Mouse (Mus musculus) myocyte (in vitro differentiated cells): Measurements from ENCODE around the gene Mlx. TPM values are rescaled to one million over a fixed set of nuclear protein-coding genes. Genes with fewer than 3 reads are reported as not detected.

ENCODE experiments used
- H3K27me3 ChIP-seq: one replicate; pipeline ENCODE4 v1.6.1; 2011; ENCODE audit not compliant: control insufficient read depth, insufficient read depth, insufficient read length
- H3K36me3 ChIP-seq: one replicate; pipeline ENCODE4 v1.6.1; 2011; ENCODE audit not compliant: control insufficient read depth, insufficient read depth
- H3K4me2 ChIP-seq: one replicate; pipeline ENCODE4 v1.6.1; 2011; ENCODE audit warnings: low read depth, control low read depth
- H3K4me3 ChIP-seq: one replicate; pipeline ENCODE4 v1.5.1; 2011; ENCODE audit warnings: mild to moderate bottlenecking, control low read depth, moderate library complexity
- H3K79me2 ChIP-seq: one replicate; pipeline ENCODE4 v1.6.1; 2011; ENCODE audit not compliant: control insufficient read depth, insufficient read depth
- H3ac ChIP-seq: one replicate; pipeline ENCODE4 v1.6.1; 2011; ENCODE audit not compliant: control insufficient read depth, insufficient read length
- CEBPB ChIP-seq: IDR thresholded peaks from 2 replicates; pipeline ENCODE4 v1.6.1; 2011; ENCODE audit warnings: mild to moderate bottlenecking, moderate library complexity; ENCODE audit not compliant: poor library complexity, insufficient read depth, severe bottlenecking
- E2F4 ChIP-seq: IDR thresholded peaks from one replicate; pipeline ENCODE4 v1.6.1; 2011; ENCODE audit warnings: mild to moderate bottlenecking, control low read depth, moderate library complexity; ENCODE audit not compliant: insufficient read depth
- MAX ChIP-seq: IDR thresholded peaks from one replicate; pipeline ENCODE4 v1.6.1; 2011; ENCODE audit warnings: low read depth, mild to moderate bottlenecking, control low read depth
- MYOD1 ChIP-seq, 3 experiments: IDR thresholded peaks; one replicate each; pipeline ENCODE4 v1.6.1; 2011; ENCODE audit warnings: control low read depth in 2 of 3, low read depth in 2 of 3, mild to moderate bottlenecking in 2 of 3, moderate library complexity in 1 of 3; ENCODE audit not compliant: insufficient read length in 2 of 3, control insufficient read depth in 1 of 3
- MYOG ChIP-seq, 3 experiments: IDR thresholded peaks; one replicate each; pipeline ENCODE4 v1.6.1; 2011; ENCODE audit warnings: control low read depth in 2 of 3, low read depth in 2 of 3, mild to moderate bottlenecking in 2 of 3; ENCODE audit not compliant: insufficient read length in 2 of 3, control insufficient read depth in 1 of 3, insufficient read depth in 1 of 3
- POLR2A ChIP-seq: IDR thresholded peaks from one replicate; pipeline ENCODE4 v1.6.1; 2011; ENCODE audit warnings: low read depth, mild to moderate bottlenecking, control low read depth, moderate library complexity; ENCODE audit not compliant: insufficient read length
- POLR2AphosphoS2 ChIP-seq: IDR thresholded peaks from one replicate; pipeline ENCODE4 v1.6.1; 2011; ENCODE audit warnings: low read depth, control low read depth; ENCODE audit not compliant: insufficient read length
- REST ChIP-seq: IDR thresholded peaks from one replicate; pipeline ENCODE4 v1.6.1; 2011; ENCODE audit warnings: mild to moderate bottlenecking, control low read depth, moderate library complexity; ENCODE audit not compliant: insufficient read depth, insufficient read length
- SRF ChIP-seq: IDR thresholded peaks from one replicate; pipeline ENCODE4 v1.6.1; 2011; ENCODE audit warnings: low read depth; ENCODE audit not compliant: control insufficient read depth, insufficient read length
- TCF12 ChIP-seq: IDR thresholded peaks from one replicate; pipeline ENCODE4 v1.6.1; 2011; ENCODE audit warnings: mild to moderate bottlenecking, control low read depth; ENCODE audit not compliant: poor library complexity, insufficient read depth, severe bottlenecking
- TCF3 ChIP-seq: IDR thresholded peaks from one replicate; pipeline ENCODE4 v1.6.1; 2011; ENCODE audit warnings: low read depth, control low read depth; ENCODE audit not compliant: insufficient read length
- USF1 ChIP-seq: IDR thresholded peaks from one replicate; pipeline ENCODE4 v1.6.1; 2011; ENCODE audit warnings: low read depth, mild to moderate bottlenecking, control low read depth, moderate library complexity
- polyA plus RNA-seq: library from polyadenylated mRNA; unstranded; fragments of >200 nt; fragmentation: generic; extraction: Trizol; gene quantifications from one replicate; pipeline ENCODE4 v1.2.1, GENCODE M21; 2012; ENCODE audit warnings: missing spikeins

Gene Mlx
- polyA plus RNA-seq, 1 experiment = 29.3 TPM

DNA sequence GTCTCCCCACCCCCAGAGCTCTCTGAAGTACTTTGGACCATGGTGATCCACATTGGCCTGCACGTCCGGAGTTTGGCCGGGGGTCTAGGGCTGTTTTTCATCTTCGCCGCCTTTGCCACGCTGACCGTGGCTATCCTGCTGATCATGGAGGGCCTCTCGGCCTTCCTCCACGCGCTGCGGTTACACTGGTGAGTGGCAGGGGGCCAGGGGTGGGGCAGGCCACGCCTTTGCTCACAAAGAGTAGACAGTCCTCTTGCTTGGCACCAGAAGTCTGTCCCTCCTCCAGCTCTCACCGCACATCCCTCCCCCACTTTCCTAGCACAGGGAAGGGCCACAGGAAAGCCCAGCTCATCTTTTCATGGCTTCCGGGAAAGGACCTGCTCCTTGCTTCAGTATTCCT lies 31.7 kb upstream of the Mlx start:
- Histone ChIP-seq H3K27me3 (no peaks in the 10 kb centered on the region), H3K4me2 (no peak overlapping the region), H3K4me3 (no peak overlapping the region), H3K36me3 (peaks cover 8% of the 10 kb centered on the region), H3K79me2 (no peaks in the 10 kb centered on the region), H3ac (no peak overlapping the region)
- no peak for TF ChIP-seq USF1
- TF ChIP-seq TCF3 = no peak
- no peak for TF ChIP-seq MAX
- no peak for TF ChIP-seq E2F4
- TF ChIP-seq POLR2A = no peak
- TF ChIP-seq POLR2AphosphoS2 = no peak
- TF ChIP-seq CEBPB = no peak
- no peak for TF ChIP-seq SRF
- TF ChIP-seq MYOD1 (IDR thresholded peaks at IDR 0.05; ENCODE audit: control insufficient read depth in 1 of 3, insufficient read length in 2 of 3, low read depth in 2 of 3) = no peak
- TF ChIP-seq MYOG (IDR thresholded peaks at IDR 0.05; ENCODE audit: control insufficient read depth in 1 of 3, insufficient read depth in 1 of 3, insufficient read length in 2 of 3, low read depth in 2 of 3) = no peak
- TF ChIP-seq TCF12 = no peak
- TF ChIP-seq REST = no peak

DNA sequence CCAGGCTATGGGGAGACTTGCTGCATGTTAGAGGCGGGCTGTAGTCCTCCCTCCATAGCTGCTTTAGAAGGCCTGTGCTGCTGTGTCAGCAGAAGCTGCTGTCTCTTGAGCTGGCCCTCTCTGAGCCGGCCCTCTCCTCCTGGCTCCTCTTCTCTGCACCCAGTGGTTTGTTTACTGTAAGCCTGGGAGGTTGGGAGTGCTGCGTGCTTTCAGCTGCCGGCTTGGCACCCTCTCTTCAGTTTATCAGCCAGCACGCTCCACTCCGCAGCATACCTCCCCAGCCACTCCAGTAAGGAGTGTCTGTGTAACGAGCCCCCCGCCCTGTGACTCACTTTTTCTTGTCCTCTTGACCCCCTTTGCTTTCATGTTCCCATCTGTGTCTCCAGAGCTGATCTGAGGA lies 30.2 kb upstream of the Mlx start:
- no peak overlapping the region for H3ac ChIP-seq
- peak in 1 of 3 experiments; percentile 40 for TF ChIP-seq MYOD1 (IDR thresholded peaks at IDR 0.05; ENCODE audit: control insufficient read depth in 1 of 3, insufficient read length in 2 of 3, low read depth in 2 of 3)
- TF ChIP-seq MYOG (IDR thresholded peaks at IDR 0.05; ENCODE audit: control insufficient read depth in 1 of 3, insufficient read depth in 1 of 3, insufficient read length in 2 of 3, low read depth in 2 of 3) = peak in 1 of 3 experiments; percentile 46
- TF ChIP-seq TCF3 = no peak
- no peak for TF ChIP-seq E2F4
- no peak for TF ChIP-seq POLR2AphosphoS2
- no peak for TF ChIP-seq MAX
- no peak for TF ChIP-seq POLR2A
- TF ChIP-seq USF1 = no peak
- TF ChIP-seq REST = no peak
- TF ChIP-seq CEBPB = no peak
- no peak for TF ChIP-seq SRF
- TF ChIP-seq TCF12 = no peak
- peaks cover 8% of the 10 kb centered on the region for H3K36me3 ChIP-seq
- H3K4me2 ChIP-seq = no peak overlapping the region
- H3K4me3 ChIP-seq = no peak overlapping the region
- H3K27me3 ChIP-seq = no peaks in the 10 kb centered on the region
- no peaks in the 10 kb centered on the region for H3K79me2 ChIP-seq

DNA sequence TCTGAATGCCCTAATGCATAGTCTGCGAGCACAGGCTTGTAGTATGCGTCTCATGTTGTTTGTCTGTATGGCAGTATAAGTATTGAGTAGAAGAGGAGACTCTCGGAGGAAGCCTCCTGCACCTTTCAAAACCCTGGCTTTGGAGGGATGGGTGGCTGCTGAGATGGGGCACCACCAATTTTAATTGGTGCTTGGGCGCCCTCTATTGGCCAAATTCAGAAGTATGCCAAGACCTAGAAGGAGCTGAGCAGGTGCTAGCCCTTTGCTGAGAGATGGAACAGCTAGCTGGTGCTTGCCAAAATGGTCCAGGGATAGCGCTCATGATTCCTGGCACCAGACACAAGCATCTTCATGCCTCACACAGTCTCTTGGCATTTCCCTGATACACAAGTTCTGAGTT lies 29.2 kb upstream of the Mlx start:
- H3K79me2 ChIP-seq = no peaks in the 10 kb centered on the region
- no peak overlapping the region for H3ac ChIP-seq
- peaks cover 8% of the 10 kb centered on the region for H3K36me3 ChIP-seq
- no peak overlapping the region for H3K4me2 ChIP-seq
- TF ChIP-seq E2F4 (no peak), MYOD1 (IDR thresholded peaks at IDR 0.05; ENCODE audit: control insufficient read depth in 1 of 3, insufficient read length in 2 of 3, low read depth in 2 of 3) (peak; percentile 36 to 49 (median 41)), TCF3 (no peak), REST (no peak), MAX (no peak), POLR2A (no peak)
- H3K27me3 ChIP-seq = no peaks in the 10 kb centered on the region
- H3K4me3 ChIP-seq = no peak overlapping the region

DNA sequence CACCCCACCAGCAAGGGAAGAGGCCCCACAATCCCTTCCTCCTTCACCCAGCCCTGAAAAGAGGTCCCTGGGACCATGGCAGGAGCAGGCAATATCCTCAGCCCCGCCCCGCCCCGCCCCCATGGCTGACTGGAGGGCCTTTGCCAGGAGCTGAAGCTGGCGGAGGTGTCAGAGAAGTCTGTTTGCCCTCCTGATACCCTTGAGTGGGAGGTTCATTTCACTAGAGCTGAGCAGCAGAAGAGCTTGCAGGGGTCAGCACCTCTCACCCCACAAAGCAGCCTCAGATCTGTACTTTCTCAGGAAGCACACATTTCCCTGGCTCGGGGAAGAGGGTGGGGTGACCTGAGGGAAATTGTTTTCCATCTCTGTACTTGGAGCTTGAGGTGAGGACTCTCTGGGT lies 28.4 kb upstream of the Mlx start:
- H3K4me3 ChIP-seq = no peak overlapping the region
- H3K36me3 ChIP-seq = peaks cover 7% of the 10 kb centered on the region
- H3ac ChIP-seq = no peak overlapping the region
- no peaks in the 10 kb centered on the region for H3K27me3 ChIP-seq
- TF ChIP-seq E2F4 (no peak), TCF3 (no peak), MYOD1 (IDR thresholded peaks at IDR 0.05; ENCODE audit: control insufficient read depth in 1 of 3, insufficient read length in 2 of 3, low read depth in 2 of 3) (no peak), POLR2AphosphoS2 (no peak), CEBPB (no peak), MAX (no peak), USF1 (no peak), SRF (no peak), TCF12 (no peak), MYOG (IDR thresholded peaks at IDR 0.05; ENCODE audit: control insufficient read depth in 1 of 3, insufficient read depth in 1 of 3, insufficient read length in 2 of 3, low read depth in 2 of 3) (no peak)
- H3K4me2 ChIP-seq = no peak overlapping the region
- H3K79me2 ChIP-seq = no peaks in the 10 kb centered on the region

DNA sequence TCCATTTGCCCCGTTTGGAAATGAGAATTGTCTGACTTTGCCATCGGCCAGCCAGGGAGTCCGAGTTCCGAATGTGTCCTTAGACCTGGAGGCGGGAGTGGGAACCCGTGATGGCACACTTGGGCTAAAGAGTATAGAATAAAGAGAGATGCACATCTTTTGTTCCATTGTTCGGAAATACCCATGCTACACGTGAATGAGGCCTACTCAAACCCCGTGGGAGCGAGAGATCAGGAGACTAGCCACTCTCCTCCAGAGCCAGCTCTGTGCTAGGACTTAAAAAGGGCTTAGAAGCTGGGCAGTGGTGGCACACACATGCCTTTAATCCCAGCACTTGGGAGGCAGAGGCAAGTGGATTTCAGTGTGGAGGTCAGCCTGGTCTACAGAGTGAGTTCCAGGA lies 27.6 kb upstream of the Mlx start:
- Histone ChIP-seq H3K4me3 (no peak overlapping the region), H3K27me3 (no peaks in the 10 kb centered on the region), H3K4me2 (no peak overlapping the region), H3K36me3 (no peaks in the 10 kb centered on the region), H3ac (no peak overlapping the region), H3K79me2 (no peaks in the 10 kb centered on the region)
- TF ChIP-seq TCF3 (no peak), E2F4 (no peak), MAX (no peak), POLR2AphosphoS2 (no peak), POLR2A (no peak), MYOD1 (IDR thresholded peaks at IDR 0.05; ENCODE audit: control insufficient read depth in 1 of 3, insufficient read length in 2 of 3, low read depth in 2 of 3) (no peak), CEBPB (no peak), MYOG (IDR thresholded peaks at IDR 0.05; ENCODE audit: control insufficient read depth in 1 of 3, insufficient read depth in 1 of 3, insufficient read length in 2 of 3, low read depth in 2 of 3) (no peak)
